Mouse (Mus musculus): ENCODE data around the gene Hus1.
A peak's percentile ranks its signal among the peaks of the same experiment; 100 is the strongest.

The Hus1 gene

GRCm38 (mm10) chr11:9010853-9011339, at the start of gene Hus1:
Gene Hus1, minus strand, starts transcription at chr11:9011191.
- peak; percentile 66 to 74 for DNase-seq (ENCODE audit: low spot score in 2 of 2)

- no peak for DNase-seq (ENCODE audit: low spot score in 2 of 2)
These were observed 49.5 kb upstream of the Hus1 start for GRCm38 (mm10) chr11:9060484-9060883.

GRCm38 (mm10) chr11:9060029-9060428, 49.0 kb upstream of the Hus1 start:
- DNase-seq (ENCODE audit: low spot score in 2 of 2): no peak

- no peak for DNase-seq (ENCODE audit: low spot score in 2 of 2)
These were observed 46.7 kb upstream of the Hus1 start for GRCm38 (mm10) chr11:9057711-9058110.

GRCm38 (mm10) chr11:9056937-9057336, 45.9 kb upstream of the Hus1 start:
- no peak for DNase-seq (ENCODE audit: low spot score in 2 of 2)

GRCm38 (mm10) chr11:9051895-9052294, 40.9 kb upstream of the Hus1 start:
- no peak for DNase-seq (ENCODE audit: low spot score in 2 of 2)

- DNase-seq (ENCODE audit: low spot score in 2 of 2): no peak
These were observed 39.2 kb upstream of the Hus1 start for GRCm38 (mm10) chr11:9050241-9050640.

GRCm38 (mm10) chr11:9048703-9049060, 37.7 kb upstream of the Hus1 start, which contains the start of gene Sun3:
Gene Sun3, minus strand, starts transcription at chr11:9048991.
- DNase-seq (ENCODE audit: low spot score in 2 of 2): peak; percentile 3 to 4

GRCm38 (mm10) chr11:9048011-9048702, 37.2 kb upstream of the Hus1 start, which contains the start of gene Gm11992:
Gene Gm11992, plus strand, starts transcription at chr11:9048594.
- DNase-seq (ENCODE audit: low spot score in 2 of 2): peak; percentile 59 to 64

- DNase-seq (ENCODE audit: low spot score in 2 of 2): no peak
These were observed 36.1 kb upstream of the Hus1 start for GRCm38 (mm10) chr11:9047044-9047443.

- no peak for DNase-seq (ENCODE audit: low spot score in 2 of 2)
These were observed 35.6 kb upstream of the Hus1 start for GRCm38 (mm10) chr11:9046546-9046945.

- no peak for DNase-seq (ENCODE audit: low spot score in 2 of 2)
These were observed 20.5 kb upstream of the Hus1 start for GRCm38 (mm10) chr11:9031530-9031929.

- DNase-seq (ENCODE audit: low spot score in 2 of 2): no peak
These were observed 14.2 kb upstream of the Hus1 start for GRCm38 (mm10) chr11:9025211-9025610.

GRCm38 (mm10) chr11:9024782-9025181, 13.8 kb upstream of the Hus1 start:
- no peak for DNase-seq (ENCODE audit: low spot score in 2 of 2)

GRCm38 (mm10) chr11:9020207-9020606, 9.2 kb upstream of the Hus1 start:
- no peak for DNase-seq (ENCODE audit: low spot score in 2 of 2)

- DNase-seq (ENCODE audit: low spot score in 2 of 2): no peak
These were observed 7.7 kb upstream of the Hus1 start for GRCm38 (mm10) chr11:9018491-9019267.

GRCm38 (mm10) chr11:9014740-9015139, 3.7 kb upstream of the Hus1 start:
- DNase-seq (ENCODE audit: low spot score in 2 of 2): no peak

- DNase-seq (ENCODE audit: low spot score in 2 of 2): peak in 1 of 2 experiments; percentile 3
These were observed 357 bp upstream of the Hus1 start for GRCm38 (mm10) chr11:9011348-9011747.

- DNase-seq (ENCODE audit: low spot score in 2 of 2): peak in 1 of 2 experiments; percentile 6
These were observed 575 bp downstream of the Hus1 start for GRCm38 (mm10) chr11:9010416-9010815.

- DNase-seq (ENCODE audit: low spot score in 2 of 2): no peak
These were observed 2.2 kb downstream of the Hus1 start for GRCm38 (mm10) chr11:9008761-9009160.

GRCm38 (mm10) chr11:8988084-8988483, 22.9 kb downstream of the Hus1 start:
- DNase-seq (ENCODE audit: low spot score in 2 of 2): no peak

GRCm38 (mm10) chr11:8986058-8986457, 24.9 kb downstream of the Hus1 start:
- no peak for DNase-seq (ENCODE audit: low spot score in 2 of 2)
